Mouse (Mus musculus): ENCODE measurements at regions not wholly inside any gene's neighbourhood (a gene's known extent, or its start where the extent isn't known, plus 50 kb on each side); places are given as distances from the start of the nearest gene placed in this dataset.

GRCm38 (mm10) chr1:42262606-42263005, 433.0 kb upstream of the Pou3f3 start:
- TF ChIP-seq CTCF (IDR thresholded peaks at IDR 0.05; ENCODE audit: borderline replicate concordance, insufficient read depth, low read length) (no peak), POLR2A (IDR thresholded peaks at IDR 0.05; ENCODE audit: low read depth, low read length) (no peak)
